Mouse (Mus musculus) ES-E14 (cell line): Measurements from ENCODE around the gene Tas1r2. TPM values are rescaled to one million over a fixed set of nuclear protein-coding genes. Genes with fewer than 3 reads are reported as not detected.

Experiments used
- DNase-seq: peaks from one replicate; pipeline ENCODE4 v3.0.0-alpha.2; 2013; ENCODE audit warnings: low read depth, low spot score
- H3K27ac ChIP-seq: 2 replicates; pipeline ENCODE4 v1.5.1; 2012; ENCODE audit warnings: low read depth, mild to moderate bottlenecking, low read length, moderate library complexity, mixed read lengths; ENCODE audit not compliant: poor library complexity, insufficient read depth, severe bottlenecking
- H3K36me3 ChIP-seq: 2 replicates; pipeline ENCODE4 v1.6.1; 2012; ENCODE audit warnings: mild to moderate bottlenecking, low read length, moderate library complexity, mixed read lengths; ENCODE audit not compliant: control insufficient read depth, poor library complexity, insufficient read depth, severe bottlenecking
- H3K4me1 ChIP-seq, 2 experiments: fragments of 150-350 bp in 1 of 2; sonication (generic) in 1 of 2; 2 replicates each; pipeline ENCODE4 v1.6.1; 2012; ENCODE audit warnings: low read length in 2 of 2, mild to moderate bottlenecking in 1 of 2, mixed read lengths in 1 of 2; ENCODE audit not compliant: control insufficient read depth in 2 of 2, insufficient read depth in 2 of 2, poor library complexity in 1 of 2
- H3K4me3 ChIP-seq, 2 experiments: fragments of 150-350 bp in 1 of 2; sonication (generic) in 1 of 2; 2 replicates each; pipeline ENCODE4 v1.5.1; 2012; ENCODE audit warnings: low read length in 2 of 2, low read depth in 1 of 2, mild to moderate bottlenecking in 1 of 2, mixed read lengths in 1 of 2; ENCODE audit not compliant: insufficient read depth in 1 of 2, poor library complexity in 1 of 2, severe bottlenecking in 1 of 2
- H3K9ac ChIP-seq: 2 replicates; pipeline ENCODE4 v1.6.1; 2012; ENCODE audit warnings: low read depth, mild to moderate bottlenecking, low read length, mixed read lengths; ENCODE audit not compliant: poor library complexity, insufficient read depth, severe bottlenecking
- H3K9me3 ChIP-seq: fragments of 150-350 bp; sonication (generic); 2 replicates; pipeline ENCODE4 v1.6.1; 2012; ENCODE audit warnings: low read depth, mild to moderate bottlenecking, low read length; ENCODE audit not compliant: control insufficient read depth, insufficient read depth
- CHD2 ChIP-seq: IDR thresholded peaks from 2 replicates; pipeline ENCODE4 v1.6.1; 2014; ENCODE audit warnings: mild to moderate bottlenecking, low read depth, low read length, inconsistent platforms
- HCFC1 ChIP-seq: IDR thresholded peaks from 2 replicates; pipeline ENCODE4 v1.6.1; 2012; ENCODE audit warnings: low read length, inconsistent platforms, borderline replicate concordance; ENCODE audit not compliant: insufficient read depth
- MAFK ChIP-seq: IDR thresholded peaks from 2 replicates; pipeline ENCODE4 v1.6.1; 2014; ENCODE audit warnings: mild to moderate bottlenecking, low read depth, low read length, inconsistent platforms; ENCODE audit not compliant: insufficient read depth
- ZC3H11A ChIP-seq: IDR thresholded peaks from 2 replicates; pipeline ENCODE4 v1.6.1; 2012; ENCODE audit warnings: low read depth, mild to moderate bottlenecking, inconsistent platforms, low read length, borderline replicate concordance
- ZNF384 ChIP-seq: IDR thresholded peaks from 2 replicates; pipeline ENCODE4 v1.6.1; 2012; ENCODE audit warnings: low read depth, low read length, inconsistent platforms
- in situ Hi-C, 2 experiments: fragments of 600-800 bp; cut with MboI; formaldehyde crosslinking; loops; one replicate each; pipeline ENCODE4 v1.15.1; 2025; ENCODE audit warnings: low sequenced_read_pairs in 2 of 2, inconsistent platforms in 1 of 2; ENCODE audit not compliant: unreplicated experiment in 2 of 2
- total RNA-seq: library from RNA; depleted of rRNA; stranded (reverse); fragments of 300-350 nt; gene quantifications from 2 replicates; pipeline ENCODE4 v1.2.3, GENCODE M21; 2012

Tas1r2 gene
- total RNA-seq, 1 experiment = 0.09 TPM

DNA sequence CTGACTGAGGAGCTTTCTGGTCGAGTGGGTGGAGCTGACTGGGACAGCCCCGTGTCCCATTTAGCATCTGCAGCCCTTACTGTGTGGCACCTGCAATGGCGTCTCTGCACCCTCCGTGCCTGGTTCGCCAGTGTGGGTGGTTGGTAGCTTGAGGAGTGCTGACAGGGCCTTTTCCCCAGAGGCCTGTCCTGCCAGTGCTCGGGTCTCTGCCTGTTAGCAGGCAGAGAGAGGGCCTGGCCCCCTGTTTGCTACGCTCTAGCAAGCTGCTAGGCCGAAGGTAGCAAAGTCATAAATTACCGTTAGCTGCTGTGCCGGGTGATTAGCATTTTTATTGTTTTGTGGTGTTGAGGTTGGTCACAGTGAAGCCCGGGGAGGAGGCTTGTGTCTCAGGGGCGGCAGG is 13.5 kb upstream of the Tas1r2 start:
- no peaks in the 10 kb centered on the region for H3K9me3 ChIP-seq
- no peak overlapping the region for H3K4me3 ChIP-seq
- in situ Hi-C loops = loop anchor here in 1 of 2 experiments (5.0 kb wide), 1 partner anchor 218 kb away; no protein-coding TSS in a partner anchor
- H3K9ac ChIP-seq = no peak overlapping the region
- no peak overlapping the region for H3K27ac ChIP-seq
- peaks cover 0 to 31% of the 10 kb centered on the region in 2 experiments; a peak in 2 of 4 replicates for H3K4me1 ChIP-seq
- no peak for DNase-seq
- peaks cover 36% of the 10 kb centered on the region for H3K36me3 ChIP-seq
- no peak for TF ChIP-seq MAFK
- TF ChIP-seq CHD2 = no peak
- no peak for TF ChIP-seq HCFC1
- no peak for TF ChIP-seq ZNF384
- TF ChIP-seq ZC3H11A = no peak

DNA sequence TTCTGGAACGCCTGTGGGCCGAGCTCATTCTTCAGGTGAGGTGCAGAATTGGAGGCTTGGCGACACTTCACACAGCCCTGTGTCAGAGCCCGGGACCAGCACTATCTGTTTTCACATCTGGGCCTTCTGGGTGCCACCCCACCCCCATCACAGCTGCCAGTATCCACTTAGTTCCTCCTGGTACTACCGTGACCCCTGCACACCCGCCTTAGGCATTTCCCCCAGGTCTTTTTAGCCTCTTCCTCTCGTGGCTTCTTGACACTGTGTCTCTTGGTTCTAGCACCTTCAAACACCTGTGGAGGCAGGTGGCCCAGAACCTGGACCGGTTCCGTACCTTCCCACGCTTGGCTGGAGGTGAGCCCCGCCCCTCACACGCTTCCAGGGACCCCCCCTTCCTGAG is 13.0 kb upstream of the Tas1r2 start:
- Histone ChIP-seq H3K4me1 (peaks cover 0 to 31% of the 10 kb centered on the region in 2 experiments; a peak in 2 of 4 replicates), H3K4me3 (no peak overlapping the region), H3K9me3 (no peaks in the 10 kb centered on the region), H3K9ac (no peak overlapping the region), H3K36me3 (peaks cover 40% of the 10 kb centered on the region), H3K27ac (no peak overlapping the region)
- TF ChIP-seq CHD2 (no peak), MAFK (no peak), HCFC1 (no peak), ZC3H11A (no peak), ZNF384 (no peak)
- in situ Hi-C loops = loop anchor here in 1 of 2 experiments (5.0 kb wide), 1 partner anchor 217 kb away; no protein-coding TSS in a partner anchor
- no peak for DNase-seq

DNA sequence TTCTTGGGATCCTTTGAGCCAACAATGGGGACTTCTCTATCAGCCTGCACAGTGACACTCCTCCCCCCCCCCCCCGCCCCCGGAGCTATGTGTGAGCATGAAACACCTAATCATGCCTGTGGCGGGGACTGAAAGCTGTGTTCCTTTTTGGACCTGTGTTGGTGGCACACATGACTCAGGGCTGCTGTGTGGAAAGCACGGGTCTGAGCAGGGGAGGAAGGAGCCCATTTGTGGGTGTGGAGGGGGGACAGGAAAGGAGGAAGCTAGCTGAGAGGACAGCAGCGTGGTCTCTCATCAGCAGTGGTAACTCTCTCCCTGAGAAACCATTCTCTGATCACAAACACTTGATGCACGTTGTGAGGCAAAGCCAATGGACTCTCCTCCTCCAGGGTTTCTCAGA is 12.6 kb upstream of the Tas1r2 start:
- Histone ChIP-seq H3K9me3 (no peaks in the 10 kb centered on the region), H3K36me3 (peaks cover 38% of the 10 kb centered on the region), H3K4me3 (no peak overlapping the region), H3K4me1 (peaks cover 0 to 31% of the 10 kb centered on the region in 2 experiments; a peak in 2 of 4 replicates), H3K27ac (no peak overlapping the region), H3K9ac (no peak overlapping the region)
- in situ Hi-C loops = loop anchor here in 1 of 2 experiments (5.0 kb wide), 1 partner anchor 217 kb away; no protein-coding TSS in a partner anchor
- DNase-seq = no peak
- TF ChIP-seq HCFC1 (no peak), MAFK (no peak), CHD2 (no peak), ZNF384 (no peak), ZC3H11A (no peak)

DNA sequence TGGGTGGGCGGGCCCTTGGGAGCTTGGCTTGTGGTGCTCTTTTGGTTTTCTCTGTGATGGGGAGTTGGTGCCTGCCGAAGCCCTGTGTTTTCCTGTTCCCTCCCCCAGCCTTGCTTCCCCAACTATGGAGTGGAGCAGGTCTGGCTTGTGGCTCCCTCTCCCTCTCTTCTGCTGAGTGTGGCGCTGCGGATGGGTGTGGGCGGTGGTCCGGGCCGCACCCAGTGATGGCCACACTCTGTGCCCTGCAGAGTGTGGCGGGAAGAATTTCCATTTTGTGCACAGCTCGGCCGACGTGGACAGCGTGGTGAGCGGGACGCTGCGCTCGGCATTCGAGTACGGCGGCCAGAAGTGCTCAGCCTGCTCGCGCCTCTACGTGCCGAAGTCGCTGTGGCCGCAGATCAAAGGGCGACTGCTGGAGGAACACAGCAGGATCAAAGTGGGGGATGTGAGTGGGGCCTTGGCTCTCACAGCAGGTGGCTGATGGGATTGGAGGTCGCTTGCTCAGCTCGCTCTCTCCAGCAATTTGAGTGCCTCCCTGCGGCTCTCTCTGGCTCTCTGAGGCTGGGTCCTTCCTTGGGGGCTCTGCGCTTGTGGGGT is 11.4 kb upstream of the Tas1r2 start:
- Histone ChIP-seq H3K4me1 (peaks cover 0 to 31% of the 10 kb centered on the region in 2 experiments; a peak in 2 of 4 replicates), H3K27ac (no peak overlapping the region), H3K9me3 (no peaks in the 10 kb centered on the region), H3K36me3 (peaks cover 37% of the 10 kb centered on the region), H3K9ac (0 out of 2 replicates have a peak overlapping the region, but pooled peaks have one; percentile 5), H3K4me3 (peak overlapping the region; percentile 28 to 51)
- peak; percentile 88 for DNase-seq
- no peak for TF ChIP-seq MAFK
- no peak for TF ChIP-seq ZC3H11A
- TF ChIP-seq ZNF384 = no peak
- TF ChIP-seq CHD2 = no peak
- no peak for TF ChIP-seq HCFC1
- in situ Hi-C loops = loop anchor here in 1 of 2 experiments (5.0 kb wide), 1 partner anchor 215 kb away; no protein-coding TSS in a partner anchor
